ENCODE assay signal across 15 mouse cellular contexts in the genomic region with DNA sequence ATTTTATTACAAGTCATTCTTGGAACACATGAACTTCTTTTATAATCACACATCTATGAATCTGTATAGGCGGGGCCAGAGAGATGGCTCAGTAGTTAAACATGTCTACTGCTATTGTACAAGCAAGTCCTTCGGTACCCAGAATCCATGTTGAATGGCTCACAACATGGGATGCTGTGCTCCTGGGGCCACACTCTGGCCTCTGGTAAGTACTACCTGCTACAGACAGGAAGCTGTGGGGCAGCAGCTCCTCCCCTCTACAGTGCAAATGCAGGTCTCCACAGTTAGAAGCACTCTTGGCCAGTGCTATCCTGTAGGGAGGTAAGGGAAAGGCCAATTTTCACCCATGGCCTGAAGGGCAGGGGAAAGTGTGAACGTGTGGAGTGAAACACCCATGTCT.
"Had no signal": no experiment of that assay in that cellular context is flagged by ENCODE, and none has a peak within 500 bp of the region (broad histone marks: within the 10 kb centered on the region; RNA-seq: fewer than 3 reads in every experiment).

No protein-coding gene starts in this region.

- H3K27me3 ChIP-seq: megakaryocyte, embryonic 14.5 days had no signal

- H3K9ac ChIP-seq: intestine, embryonic 15.5 days; liver, embryonic 15.5 days; midbrain, embryonic 13.5 days; neural tube, embryonic 12.5 days; stomach, embryonic 15.5 days had no signal

- H3K36me3 ChIP-seq: intestine, embryonic 15.5 days; liver, embryonic 15.5 days; midbrain, embryonic 13.5 days; neural tube, embryonic 12.5 days; stomach, embryonic 15.5 days had no signal

- H3K4me1 ChIP-seq: intestine, embryonic 15.5 days; liver, embryonic 15.5 days had no signal

- H3K9me3 ChIP-seq: intestine, embryonic 15.5 days; liver, embryonic 15.5 days; midbrain, embryonic 13.5 days; neural tube, embryonic 12.5 days; stomach, embryonic 15.5 days had no signal

- H3K4me3 ChIP-seq: intestine, embryonic 15.5 days; liver, embryonic 15.5 days; megakaryocyte, embryonic 14.5 days; midbrain, embryonic 13.5 days; neural tube, embryonic 12.5 days; stomach, embryonic 15.5 days had no signal

- H3K27ac ChIP-seq: intestine, embryonic 15.5 days; liver, embryonic 15.5 days; macrophage; neural tube, embryonic 12.5 days; stomach, embryonic 15.5 days had no signal

- H3K4me2 ChIP-seq: intestine, embryonic 15.5 days; liver, embryonic 11.5 days; liver, embryonic 15.5 days; midbrain, embryonic 13.5 days; stomach, embryonic 15.5 days had no signal

- DNase-seq: layer of hippocampus, adult 9-11 months; layer of hippocampus, postnatal 36 days; lung, adult 2 months; lung, postnatal 10 days; right cerebral cortex, postnatal 14 days; thymus, adult 2 months; thymus, postnatal 25 days had no signal
